Mouse (Mus musculus) heart, embryonic 10.5 days (tissue): ENCODE data around the gene Pcyt2. TPM values are rescaled to one million over a fixed set of nuclear protein-coding genes. Genes with fewer than 3 reads are reported as not detected.

Source experiments
- DNase-seq: peaks from one replicate; pipeline ENCODE4 v3.0.0-alpha.2; 2017; ENCODE audit warnings: low spot score
- H3K27ac ChIP-seq: fragments of 300-500 bp; sonication (generic); 2 replicates; pipeline ENCODE4 v1.5.1; 2016; ENCODE audit warnings: mild to moderate bottlenecking
- H3K27me3 ChIP-seq: fragments of 300-500 bp; sonication (generic); 2 replicates; pipeline ENCODE4 v1.6.1; 2016; ENCODE audit warnings: mild to moderate bottlenecking; ENCODE audit not compliant: poor library complexity, insufficient read depth, severe bottlenecking
- H3K36me3 ChIP-seq: fragments of 300-500 bp; sonication (generic); 2 replicates; pipeline ENCODE4 v1.6.1; 2016; ENCODE audit warnings: mild to moderate bottlenecking, moderate library complexity
- H3K4me1 ChIP-seq: fragments of 300-500 bp; sonication (generic); 2 replicates; pipeline ENCODE4 v1.6.1; 2016; ENCODE audit warnings: mild to moderate bottlenecking
- H3K4me3 ChIP-seq: fragments of 300-500 bp; sonication (generic); 2 replicates; pipeline ENCODE4 v1.5.1; 2016; ENCODE audit warnings: mild to moderate bottlenecking, moderate library complexity
- H3K9me3 ChIP-seq: fragments of 300-500 bp; sonication (generic); 2 replicates; pipeline ENCODE4 v1.6.1; 2016; ENCODE audit warnings: mild to moderate bottlenecking, moderate library complexity
- WGBS: fragments of 180-500 bp; shearing (Covaris S2); methylation state at CpG from one replicate; pipeline ENCODE4 v1.1.7; 2016; 5-methylcytosine and 5-hydroxymethylcytosine counted together
- microRNA-seq: library from miRNA; unstranded; fragments of <30 nt; microRNA quantifications from one replicate; pipeline ENCODE4, GENCODE M21; 2017
- polyA plus RNA-seq: library from polyadenylated mRNA; unstranded; fragments of >200 nt; fragmentation: Nextera tagmentation; extraction: Ambion mirVana; gene quantifications from 2 replicates; pipeline ENCODE4 v1.2.1, GENCODE M21; 2016

Pcyt2 gene
- polyA plus RNA-seq, 1 experiment from 2014 or later = 130 TPM

DNA sequence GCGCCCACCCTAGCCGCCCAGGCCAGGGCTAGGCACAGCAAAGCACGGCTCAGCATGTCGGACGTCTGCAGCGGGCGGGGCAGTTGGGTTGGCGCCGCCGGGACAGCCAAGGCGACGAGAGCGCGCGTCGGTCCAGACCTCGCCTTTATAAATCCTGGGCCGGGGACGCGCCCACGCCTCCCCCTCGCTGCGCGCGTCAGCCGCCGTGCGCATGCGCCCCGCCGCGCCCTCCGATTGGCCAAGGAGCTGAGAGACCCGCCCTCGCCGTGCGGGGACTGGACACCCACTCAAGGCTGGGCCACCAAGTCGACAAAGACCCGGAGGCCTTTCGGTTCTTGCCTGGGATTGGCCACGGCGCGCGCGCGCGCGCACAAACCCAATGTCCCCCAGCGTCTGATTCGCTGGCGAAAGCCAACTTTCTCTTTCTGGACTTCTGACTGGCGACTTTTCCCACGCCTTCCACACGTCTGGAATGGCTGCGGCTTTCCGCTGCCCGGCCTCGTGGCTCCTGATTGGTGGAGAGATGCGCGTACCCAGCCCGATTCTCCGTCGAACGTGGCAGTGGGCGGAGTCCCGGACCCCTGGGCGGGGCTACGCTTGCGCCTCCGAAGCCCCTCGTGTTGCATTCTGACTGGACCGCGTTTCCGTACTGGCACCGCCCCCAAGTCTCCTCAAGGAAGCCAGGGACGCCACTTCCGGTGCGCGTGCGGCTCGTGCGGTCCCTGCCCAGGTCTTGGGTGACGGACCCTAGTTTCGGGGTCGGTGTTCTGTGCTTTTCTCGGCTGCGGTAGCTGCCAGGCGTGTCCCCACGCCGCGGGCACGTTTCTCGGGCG is 44.8 kb downstream of the Pcyt2 start, which contains the start of gene P4hb:
Gene P4hb (minus strand): TSS at position 502 of the 833 bp plus-strand sequence.
- Histone ChIP-seq H3K27ac (peak within 1 kb of the TSS; percentile 97), H3K36me3 (peaks cover 50% of the 10 kb centered on the region), H3K4me1 (peaks cover 24% of the 10 kb centered on the region), H3K27me3 (no peaks in the 10 kb centered on the region), H3K4me3 (peak within 1 kb of the TSS; percentile 99), H3K9me3 (no peaks in the 10 kb centered on the region)
- DNase-seq = peak; percentile 100
- under 1% methylated on average over 94 of the region's 94 CpGs for WGBS

DNA sequence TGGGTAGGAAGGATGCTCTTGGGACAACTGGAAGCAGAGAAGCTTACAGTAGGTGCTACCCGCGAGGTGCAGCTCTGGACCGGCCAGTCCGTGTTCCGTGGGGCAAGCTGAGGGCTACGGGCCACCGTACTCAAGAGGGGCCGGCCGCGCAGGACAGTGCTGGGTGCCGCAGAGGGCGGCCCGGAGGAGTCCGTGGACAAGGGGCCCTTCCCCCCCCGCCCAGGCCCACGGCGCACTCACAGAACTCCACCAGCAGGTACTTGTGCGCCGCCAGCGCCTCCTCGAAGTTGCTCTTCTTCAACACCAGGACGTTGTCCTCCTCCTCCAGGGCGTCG is 45.4 kb downstream of the Pcyt2 start:
- no peaks in the 10 kb centered on the region for H3K27me3 ChIP-seq
- no peak for DNase-seq
- peaks cover 50% of the 10 kb centered on the region for H3K36me3 ChIP-seq
- H3K4me3 ChIP-seq = peak overlapping the region; percentile 99
- WGBS = under 1% methylated on average over 24 of the region's 24 CpGs
- no peaks in the 10 kb centered on the region for H3K9me3 ChIP-seq
- peak overlapping the region; percentile 97 for H3K27ac ChIP-seq
- peaks cover 24% of the 10 kb centered on the region for H3K4me1 ChIP-seq

DNA sequence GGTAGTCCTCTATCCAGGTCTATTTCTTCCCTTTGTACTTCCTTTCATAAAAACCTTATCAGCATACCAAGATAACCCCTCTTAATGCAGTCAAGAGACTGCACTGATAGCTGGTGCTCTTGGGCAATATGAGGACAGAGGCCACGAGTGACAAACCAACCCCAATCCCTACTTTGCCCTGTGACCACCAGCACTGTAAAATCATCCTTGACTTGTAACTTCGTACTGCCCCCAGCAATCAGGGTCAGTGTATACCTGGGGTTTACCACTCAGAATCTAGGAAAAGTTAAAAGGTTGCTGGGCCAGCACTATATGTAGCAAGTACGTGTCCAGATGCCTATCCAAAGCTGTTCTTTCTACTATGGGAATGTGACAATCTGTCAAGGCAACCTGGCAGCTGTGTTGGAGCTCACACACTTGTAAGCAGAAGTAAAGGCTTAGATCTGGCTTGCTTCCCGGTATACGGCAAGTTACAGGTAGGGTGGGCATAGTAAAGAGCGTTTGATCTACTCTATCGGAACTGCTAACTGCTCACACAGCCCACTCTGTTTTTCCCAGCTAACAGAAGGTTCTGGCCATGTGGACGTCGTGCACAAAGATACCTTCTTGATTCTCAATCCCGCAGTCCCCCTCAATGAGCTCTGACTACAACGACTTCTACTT is 45.9 kb downstream of the Pcyt2 start:
- peak overlapping the region; percentile 99 for H3K4me3 ChIP-seq
- H3K9me3 ChIP-seq = no peaks in the 10 kb centered on the region
- peaks cover 24% of the 10 kb centered on the region for H3K4me1 ChIP-seq
- WGBS = 8% methylated on average over 11 of the region's 11 CpGs
- H3K27ac ChIP-seq = peak overlapping the region; percentile 97
- no peak for DNase-seq
- H3K36me3 ChIP-seq = peaks cover 50% of the 10 kb centered on the region
- H3K27me3 ChIP-seq = no peaks in the 10 kb centered on the region

DNA sequence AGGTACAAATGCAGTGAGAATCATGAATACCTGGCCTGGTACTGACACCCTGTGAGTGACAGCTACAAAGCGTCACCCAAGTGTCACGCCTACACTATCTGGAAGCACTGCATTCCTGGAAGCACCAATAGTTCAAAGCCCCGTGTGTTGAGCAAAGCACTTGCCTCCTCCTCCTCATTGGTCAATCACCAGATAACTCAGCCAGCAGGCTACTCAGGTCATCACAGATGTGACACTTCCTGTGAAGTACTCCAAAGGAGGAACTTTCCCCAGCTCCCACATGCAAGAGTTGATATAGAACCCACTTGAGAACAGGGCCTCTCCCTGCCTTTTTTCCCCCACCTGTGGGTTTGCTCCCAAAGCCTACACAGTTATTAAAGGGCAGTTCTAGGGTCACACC is 46.6 kb downstream of the Pcyt2 start:
- WGBS = 34% methylated on average over 3 of the region's 3 CpGs
- Histone ChIP-seq H3K9me3 (no peaks in the 10 kb centered on the region), H3K27ac (peak overlapping the region; percentile 97; the same call in 1 of the 2 replicates), H3K4me1 (peaks cover 24% of the 10 kb centered on the region), H3K4me3 (peak overlapping the region; percentile 99), H3K27me3 (no peaks in the 10 kb centered on the region), H3K36me3 (peaks cover 51% of the 10 kb centered on the region)
- no peak for DNase-seq

DNA sequence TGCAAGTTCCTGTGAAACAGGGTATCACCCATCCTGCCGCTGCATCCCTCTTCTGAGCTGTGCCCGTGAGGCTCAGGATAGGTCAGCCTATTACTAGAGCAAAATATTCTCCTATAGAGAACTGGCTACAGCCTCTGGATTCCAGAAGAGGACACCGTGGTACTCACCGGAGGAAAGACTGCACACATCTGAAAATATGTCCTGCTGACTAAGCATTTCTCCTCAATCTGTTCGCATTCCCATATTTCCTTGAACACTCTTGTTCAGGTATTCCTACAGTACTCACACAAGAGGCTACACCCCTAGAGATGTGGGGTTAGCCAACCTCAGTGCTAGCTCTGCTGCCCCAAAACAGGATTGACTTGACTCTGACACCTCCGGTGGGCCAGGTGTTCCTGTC is 49.4 kb downstream of the Pcyt2 start:
- Histone ChIP-seq H3K9me3 (no peaks in the 10 kb centered on the region), H3K36me3 (peaks cover 79% of the 10 kb centered on the region), H3K4me3 (no peak overlapping the region), H3K27me3 (no peaks in the 10 kb centered on the region), H3K4me1 (peaks cover 14% of the 10 kb centered on the region), H3K27ac (no peak overlapping the region)
- WGBS = 95% methylated on average over 6 of the region's 6 CpGs
- DNase-seq = no peak

DNA sequence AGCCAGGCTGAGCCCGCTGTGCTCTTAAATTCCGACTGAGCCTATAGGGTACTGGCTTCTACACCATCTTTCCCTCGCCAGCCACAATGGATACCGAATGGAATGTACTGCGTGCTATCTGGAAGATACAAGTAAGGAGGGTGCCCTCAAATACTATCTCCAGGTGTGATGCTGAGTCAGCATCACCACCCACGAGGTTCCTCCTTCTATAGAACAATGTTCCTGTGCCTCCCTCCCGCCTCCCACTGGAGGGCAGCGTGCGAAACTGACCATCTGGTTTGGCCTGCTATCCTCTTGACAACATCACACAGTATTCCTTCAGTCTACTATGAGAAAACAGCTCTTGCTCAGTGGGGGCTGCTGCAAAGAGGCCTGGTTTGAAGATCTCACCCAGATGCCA is 52.6 kb downstream of the Pcyt2 start:
- Histone ChIP-seq H3K27me3 (no peaks in the 10 kb centered on the region), H3K9me3 (no peaks in the 10 kb centered on the region), H3K4me3 (no peak overlapping the region), H3K36me3 (peaks cover 97% of the 10 kb centered on the region), H3K27ac (no peak overlapping the region), H3K4me1 (no peaks in the 10 kb centered on the region)
- 84% methylated on average over 9 of the region's 9 CpGs for WGBS
- no peak for DNase-seq

DNA sequence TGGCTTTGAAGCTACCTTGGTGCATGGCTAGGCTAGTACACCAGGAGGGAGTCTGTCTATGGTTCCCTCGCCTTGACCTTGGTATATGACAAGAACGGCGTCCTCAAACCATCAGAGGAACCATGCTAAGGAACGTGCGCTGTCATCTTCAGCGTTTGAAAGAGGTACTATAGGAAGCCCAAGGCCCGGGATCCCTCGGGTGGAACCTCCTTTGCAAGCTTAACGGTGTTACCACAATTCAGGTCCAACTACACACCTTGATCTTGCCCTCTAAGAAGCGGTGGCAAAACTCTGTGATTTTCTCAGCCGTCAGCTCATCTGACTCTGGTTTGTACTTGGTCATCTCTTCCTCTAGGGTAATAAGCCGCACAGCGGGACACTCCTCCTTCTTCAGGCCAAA is 54.8 kb downstream of the Pcyt2 start:
- H3K4me1 ChIP-seq = no peaks in the 10 kb centered on the region
- DNase-seq = no peak
- H3K27me3 ChIP-seq = no peaks in the 10 kb centered on the region
- no peak overlapping the region for H3K4me3 ChIP-seq
- H3K9me3 ChIP-seq = no peaks in the 10 kb centered on the region
- WGBS = 93% methylated on average over 13 of the region's 13 CpGs
- peaks cover 93% of the 10 kb centered on the region for H3K36me3 ChIP-seq
- no peak overlapping the region for H3K27ac ChIP-seq

DNA sequence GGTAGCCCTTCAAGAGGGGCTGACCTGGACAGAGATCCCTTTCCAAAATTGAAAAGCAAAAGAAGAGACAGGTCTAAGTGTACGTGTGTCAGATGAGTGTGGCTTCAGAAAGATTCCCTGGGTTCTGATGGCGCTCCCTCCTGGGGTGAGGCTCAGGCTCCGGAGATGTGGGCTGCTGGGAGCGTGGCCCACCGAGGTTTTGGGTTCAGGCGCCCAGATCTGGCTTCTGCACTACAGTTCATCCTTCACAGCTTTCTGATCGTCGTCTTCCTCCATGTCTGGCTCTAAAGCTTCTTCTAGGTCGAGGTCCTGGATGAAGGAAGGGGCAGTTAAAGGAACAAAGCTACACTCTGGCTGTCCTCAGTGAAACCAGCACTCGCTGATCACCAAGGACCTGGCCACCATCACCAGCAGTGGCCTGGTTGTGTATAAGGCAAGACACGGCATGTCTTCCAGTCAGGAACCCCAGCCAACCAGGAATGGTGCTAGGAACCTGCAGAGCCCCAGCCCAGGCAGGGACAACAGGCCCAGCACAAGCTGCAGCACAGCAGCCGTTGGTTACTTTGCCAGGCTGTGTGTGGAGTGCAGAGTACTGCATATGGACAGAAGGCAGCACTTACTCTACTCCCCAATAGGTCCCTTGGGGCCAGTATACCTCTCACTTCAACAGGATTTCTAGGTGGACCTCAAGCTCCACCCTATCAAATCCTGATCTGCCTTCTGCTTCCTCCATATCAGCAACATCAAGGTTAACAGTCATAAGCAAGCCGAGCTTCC is 56.6 kb downstream of the Pcyt2 start:
- Histone ChIP-seq H3K27ac (no peak overlapping the region), H3K27me3 (no peaks in the 10 kb centered on the region), H3K36me3 (peaks cover 75% of the 10 kb centered on the region), H3K4me1 (no peaks in the 10 kb centered on the region), H3K9me3 (no peaks in the 10 kb centered on the region), H3K4me3 (no peak overlapping the region)
- WGBS = 94% methylated on average over 13 of the region's 13 CpGs
- DNase-seq = peak; percentile 70

Small RNA genes within 50 kb of the gene (microRNA-seq; reads per million reads assigned to microRNA genes)
- 1.3 reads per million for gene Mir6936

Other genes starting within 250 kb of the Pcyt2 start
- 32.5 and 35.9 TPM in 2 replicates for gene Faap100, start 239.2 kb downstream of the Pcyt2 start, polyA plus RNA-seq
- 43.0 and 49.6 TPM in 2 replicates for gene Nploc4, start 180.2 kb downstream of the Pcyt2 start, polyA plus RNA-seq
- gene Tspan10, start 175.3 kb downstream of the Pcyt2 start, polyA plus RNA-seq = not detected in 2 replicates
- 0.44 TPM in 1 of 2 replicates, not detected in the other for gene Pde6g, start 164.4 kb downstream of the Pcyt2 start, polyA plus RNA-seq
- 16.7 and 17.6 TPM in 2 replicates for gene Oxld1, start 159.9 kb downstream of the Pcyt2 start, polyA plus RNA-seq
- 27.0 and 36.1 TPM in 2 replicates for gene Ccdc137, start 159.8 kb downstream of the Pcyt2 start, polyA plus RNA-seq
- 46.0 and 52.2 TPM in 2 replicates for gene Arl16, start 150.3 kb downstream of the Pcyt2 start, polyA plus RNA-seq
- gene Mrpl12, start 133.3 kb downstream of the Pcyt2 start, polyA plus RNA-seq = 259 and 270 TPM in 2 replicates
- 55.6 and 56.6 TPM in 2 replicates for gene Slc25a10, start 126.1 kb downstream of the Pcyt2 start, polyA plus RNA-seq
- 0.26 and 2.2 TPM in 2 replicates for gene Gcgr, start 87.2 kb downstream of the Pcyt2 start, polyA plus RNA-seq
- 153 and 186 TPM in 2 replicates for gene Mcrip1, start 68.2 kb downstream of the Pcyt2 start, polyA plus RNA-seq
- gene Ppp1r27, start 66.8 kb downstream of the Pcyt2 start, polyA plus RNA-seq = not detected in 2 replicates
- 550 and 670 TPM in 2 replicates for gene P4hb, start 44.7 kb downstream of the Pcyt2 start, polyA plus RNA-seq
- gene Arhgdia, start 36.3 kb downstream of the Pcyt2 start, polyA plus RNA-seq = 587 and 673 TPM in 2 replicates
- 365 and 444 TPM in 2 replicates for gene Alyref, start 19.6 kb downstream of the Pcyt2 start, polyA plus RNA-seq
- gene Anapc11, start 19.5 kb downstream of the Pcyt2 start, polyA plus RNA-seq = 186 and 201 TPM in 2 replicates
- gene Npb, start 9.5 kb downstream of the Pcyt2 start, polyA plus RNA-seq = 4.8 and 7.0 TPM in 2 replicates
- 25.6 and 29.5 TPM in 2 replicates for gene Sirt7, start 7.3 kb upstream of the Pcyt2 start, polyA plus RNA-seq
- 22.7 and 28.2 TPM in 2 replicates for gene Mafg, start 15.7 kb upstream of the Pcyt2 start, polyA plus RNA-seq
- gene Pycr1, start 25.8 kb upstream of the Pcyt2 start, polyA plus RNA-seq = 28.5 and 29.9 TPM in 2 replicates
- 6.7 and 9.3 TPM in 2 replicates for gene Myadml2, start 30.2 kb upstream of the Pcyt2 start, polyA plus RNA-seq
- 1.6 and 5.8 TPM in 2 replicates for gene Notum, start 43.2 kb upstream of the Pcyt2 start, polyA plus RNA-seq
- gene Aspscr1, start 55.0 kb upstream of the Pcyt2 start, polyA plus RNA-seq = 127 and 134 TPM in 2 replicates
- 124 and 136 TPM in 2 replicates for gene Cenpx, start 95.8 kb upstream of the Pcyt2 start, polyA plus RNA-seq
- 31.7 and 43.6 TPM in 2 replicates for gene Lrrc45, start 96.0 kb upstream of the Pcyt2 start, polyA plus RNA-seq
- gene Rac3, start 103.5 kb upstream of the Pcyt2 start, polyA plus RNA-seq = 6.9 and 13.8 TPM in 2 replicates
- 8.8 and 10.6 TPM in 2 replicates for gene Dcxr, start 109.3 kb upstream of the Pcyt2 start, polyA plus RNA-seq
- gene Cbr2, start 114.2 kb upstream of the Pcyt2 start, polyA plus RNA-seq = 1.1 and 1.3 TPM in 2 replicates
- gene Hmga1b, start 144.9 kb upstream of the Pcyt2 start, polyA plus RNA-seq = 6.4 and 7.7 TPM in 2 replicates
- gene Rfng, start 166.3 kb upstream of the Pcyt2 start, polyA plus RNA-seq = 28.4 and 30.4 TPM in 2 replicates
- 184 and 208 TPM in 2 replicates for gene Gps1, start 166.3 kb upstream of the Pcyt2 start, polyA plus RNA-seq
- 70.5 and 88.8 TPM in 2 replicates for gene Dus1l, start 178.5 kb upstream of the Pcyt2 start, polyA plus RNA-seq
- gene Fasn, start 206.6 kb upstream of the Pcyt2 start, polyA plus RNA-seq = 55.2 and 74.9 TPM in 2 replicates